Mouse (Mus musculus): ENCODE results near the gene Camkmt. TPM values are rescaled to one million over a fixed set of nuclear protein-coding genes. Genes with fewer than 3 reads are reported as not detected.

Camkmt gene
- 4.8 TPM for polyA plus RNA-seq (2017; shearing (Covaris generic))

DNA sequence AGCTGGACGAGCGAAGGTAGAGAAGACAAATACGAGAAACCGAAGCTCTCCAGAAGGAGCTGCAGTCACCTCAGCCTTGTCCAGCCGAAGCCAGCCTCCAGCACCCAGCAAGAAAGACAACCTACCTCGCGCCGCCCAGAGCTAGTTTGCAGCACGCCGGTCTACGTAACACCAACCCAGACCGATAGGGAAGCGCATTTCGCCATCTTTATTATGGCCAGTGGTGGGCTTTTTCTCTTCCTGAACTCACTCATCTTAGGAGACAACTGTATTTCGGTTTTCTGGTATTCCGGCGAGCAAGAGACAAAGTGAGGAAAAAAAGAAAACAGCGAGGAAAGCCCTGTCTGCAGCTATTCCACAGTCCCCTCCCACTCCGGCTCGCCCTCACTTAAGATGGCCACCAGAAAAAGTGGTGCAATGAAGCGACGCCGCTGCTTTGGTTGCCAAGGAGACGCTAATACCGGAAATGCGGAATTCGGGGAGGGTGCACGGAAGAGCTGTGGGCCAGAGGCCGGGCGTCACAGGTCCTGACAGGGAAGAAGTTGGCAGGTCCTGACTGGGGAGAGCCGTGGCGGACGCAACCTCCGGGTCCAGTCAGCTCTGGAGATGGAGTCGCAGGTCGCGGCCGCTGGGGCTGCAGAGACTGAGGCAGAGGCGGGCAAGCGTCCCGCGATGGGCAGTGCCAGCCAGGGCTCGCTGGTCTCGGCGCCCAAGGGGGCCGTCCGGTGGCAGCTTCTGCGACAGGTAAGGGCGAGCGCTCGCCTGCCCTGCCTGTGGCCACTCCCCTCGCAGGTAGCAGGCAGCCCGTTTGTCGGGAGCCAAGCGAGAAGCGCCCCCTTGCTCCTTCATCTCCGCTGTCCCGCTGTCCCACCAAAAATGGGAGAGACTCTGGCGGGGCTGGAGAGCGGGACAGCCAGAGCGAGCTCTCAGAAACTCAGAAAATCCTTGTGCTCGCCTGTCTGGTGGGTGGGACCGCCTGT lies at the start of gene Camkmt, which contains the start of gene Prepl:
Camkmt (plus strand) TSS at position 433 of the 980 bp plus-strand sequence.
Prepl (minus strand) TSS at position 122 of the 980 bp plus-strand sequence.

Other genes starting within 250 kb of the Camkmt start
- 225 TPM for gene Ppm1b, start 133.8 kb upstream of the Camkmt start, polyA plus RNA-seq (2017; shearing (Covaris generic))
- gene Slc3a1, start 62.2 kb upstream of the Camkmt start, polyA plus RNA-seq (2017; shearing (Covaris generic)), result 0.58 TPM
- 10.4 TPM for gene Prepl, start 311 bp upstream of the Camkmt start, polyA plus RNA-seq (2017; shearing (Covaris generic))

All from naive thymus-derived CD4-positive, alpha-beta T cell, adult 5 months (primary cell).